8 mouse cellular contexts compared by ENCODE assay signal in genomic region chr8:8602616-8603461, GRCm38 (mm10). TPM values are rescaled to one million over a fixed set of nuclear protein-coding genes. Genes with fewer than 3 reads are reported as not detected.
DNase-seq lines count a peak whose midpoint lies in the region; ATAC-seq and TF ChIP-seq lines count a peak whose summit lies in the region.

No protein-coding gene starts in this region.

- 0 out of 2 replicates have a peak overlapping the region, but pooled peaks have one; percentile 31 for H3K27ac ChIP-seq in kidney, postnatal 0 days
- H3K27ac ChIP-seq in stomach, embryonic 14.5 days (ENCODE audit: low read length), result peak overlapping the region; percentile 56; the same call in 1 of the 2 replicates

- H3K27me3 ChIP-seq in kidney, postnatal 0 days (ENCODE audit: insufficient read depth, low read length), result no peaks in the 10 kb centered on the region
- H3K27me3 ChIP-seq in stomach, embryonic 14.5 days (ENCODE audit: control insufficient read depth, insufficient read depth, low read length), result no peaks in the 10 kb centered on the region

- H3K4me1 ChIP-seq in kidney, postnatal 0 days (replicated peaks; ENCODE audit: insufficient read depth, low read length), result no peaks in the 10 kb centered on the region
- H3K4me1 ChIP-seq in stomach, embryonic 14.5 days (ENCODE audit: control insufficient read depth, insufficient read depth, low read length), result no peaks in the 10 kb centered on the region

- H3K36me3 ChIP-seq in kidney, postnatal 0 days (ENCODE audit: insufficient read depth, low read length), result no peaks in the 10 kb centered on the region
- H3K36me3 ChIP-seq in stomach, embryonic 14.5 days (ENCODE audit: control insufficient read depth, insufficient read depth, low read length), result no peaks in the 10 kb centered on the region

- peak; percentile 85 for ATAC-seq in common myeloid progenitor, adult 5-6 weeks (replicated peaks; ENCODE audit: low read depth, poor library complexity, severe bottlenecking)
- ATAC-seq in kidney, postnatal 0 days (replicated peaks; ENCODE audit: low FRiP score, low read depth), result peak; percentile 64; the same call in 1 of the 2 replicates
- peak; percentile 86 for ATAC-seq in stomach, embryonic 14.5 days (ENCODE audit: insufficient number of reproducible peaks, insufficient read depth, low FRiP score, low read depth)

- TF ChIP-seq CTCF in kidney, postnatal 0 days (IDR thresholded peaks at IDR 0.05; ENCODE audit: low read depth), result peak; percentile 15; the same call in 1 of the 2 replicates

- DNase-seq in heart, adult 18-20 months, result peak; percentile 19 to 56
- DNase-seq in heart, adult 8-10 months (ENCODE audit: low spot score), result no peak
- no peak for DNase-seq in kidney, postnatal 0 days (ENCODE audit: low spot score)
- no peak for DNase-seq in gastrocnemius, adult 8-10 months (ENCODE audit: low spot score in 2 of 2)
- DNase-seq in gastrocnemius, postnatal 14 days, result no peak
- DNase-seq in layer of hippocampus, adult 9-10 months (ENCODE audit: low spot score), result no peak

- WGBS in kidney, postnatal 0 days, result 60% methylated on average over 7 of the region's 7 CpGs
- whole genome bisulfite sequencing in stomach, embryonic 14.5 days, result 49% methylated on average over 7 of the region's 7 CpGs

- H3K4me3 ChIP-seq in kidney, postnatal 0 days (replicated peaks; ENCODE audit: low read depth, low read length), result no peak overlapping the region
- H3K4me3 ChIP-seq in stomach, embryonic 14.5 days (ENCODE audit: low read depth, low read length), result no peak overlapping the region

- no peak overlapping the region for H3K4me2 ChIP-seq in kidney, postnatal 0 days (ENCODE audit: low read length)
- no peak overlapping the region for H3K4me2 ChIP-seq in stomach, embryonic 14.5 days (replicated peaks; ENCODE audit: low read depth, low read length)

- intact Hi-C loops in gastrocnemius, postnatal 14 days (cut with DNase I; ENCODE audit: low total_unique reads), result no loop called here

- no peak overlapping the region for H3K9ac ChIP-seq in kidney, postnatal 0 days (ENCODE audit: low read depth, low read length)
- no peak overlapping the region for H3K9ac ChIP-seq in stomach, embryonic 14.5 days (replicated peaks; ENCODE audit: low read depth, low read length)

- H3K9me3 ChIP-seq in kidney, postnatal 0 days (replicated peaks; ENCODE audit: low read length), result no peaks in the 10 kb centered on the region
- no peaks in the 10 kb centered on the region for H3K9me3 ChIP-seq in stomach, embryonic 14.5 days (ENCODE audit: control insufficient read depth, low read depth, low read length)

RNA-seq across cellular contexts. Expression of gene Efnb2, which starts 58.2 kb away (rescaled TPM):
- total RNA-seq in heart, adult 18-20 months (2021), result 10 to 100 TPM; 12.3 to 13.9 TPM
- 10 to 100 TPM; 17.0 to 20.8 (median 17.7) TPM for total RNA-seq in heart, adult 8-10 months (2022)
- 0.09 and 0.39 TPM in 2 replicates for total RNA-seq in common myeloid progenitor, adult 5-6 weeks (2017)
- 24.0 and 27.4 TPM in 2 replicates for polyA plus RNA-seq in kidney, postnatal 0 days (2015; fragmentation: Nextera tagmentation; extraction: Ambion mirVana)
- 28.6 and 30.4 TPM in 2 replicates for polyA plus RNA-seq in stomach, embryonic 14.5 days (2014; fragmentation: Nextera tagmentation; extraction: Ambion mirVana)
- total RNA-seq in gastrocnemius, adult 8-10 months (2022), result 1 to 10 TPM; 3.3 to 5.5 (median 4.0) TPM
- total RNA-seq in gastrocnemius, postnatal 14 days (2021), result 10 to 100 TPM; 11.8 to 13.0 TPM

Comparison
In these comparisons a context has a peak if more than half of its experiments do, and no peak if none do; other contexts are left out.
1. DNase-seq: peak in heart, adult 18-20 months (2 of 2); none in heart, adult 8-10 months (single experiment), kidney, postnatal 0 days (single experiment), gastrocnemius, adult 8-10 months (0 of 2), gastrocnemius, postnatal 14 days (single experiment) and layer of hippocampus, adult 9-10 months (single experiment).
2. Peak in every context shown above with its lines, with median percentiles within 50 percentile points of each other: ATAC-seq.